Mouse (Mus musculus) bone marrow macrophage, adult 2 months (primary cell): ENCODE results near the gene Tpst1.

Experiments
- CTCF ChIP-seq: IDR thresholded peaks from 2 replicates; pipeline ENCODE4 v1.5.1; 2012; ENCODE audit warnings: low read depth, mild to moderate bottlenecking, low read length, moderate library complexity
- POLR2A ChIP-seq: IDR thresholded peaks from 2 replicates; pipeline ENCODE4 v1.6.1; 2012; ENCODE audit warnings: mild to moderate bottlenecking, low read depth, low read length, borderline replicate concordance

- no peak for TF ChIP-seq CTCF
- TF ChIP-seq POLR2A = no peak
Observed at GRCm38 (mm10) chr5:130110632-130111464, 37.7 kb downstream of the Tpst1 start.
